Mouse (Mus musculus) cerebellum, adult (tissue): ENCODE measurements around the gene Ash1l.
A peak's percentile ranks its signal among the peaks of the same experiment; 100 is the strongest.
"Not testable (repeated sequence)": the region's sequence is repeated elsewhere in the genome, so short reads cannot be mapped to it uniquely, and the experiment has no call there.

Source experiments
- ATAC-seq: cut with Nextera tagmentation; 2 replicates; pipeline ENCODE4 v1.9.2; 2017; ENCODE audit warnings: mild to moderate bottlenecking, moderate library complexity, mixed read lengths; ENCODE audit not compliant: insufficient number of reproducible peaks, low FRiP score, low TSS enrichment

The Ash1l gene

DNA sequence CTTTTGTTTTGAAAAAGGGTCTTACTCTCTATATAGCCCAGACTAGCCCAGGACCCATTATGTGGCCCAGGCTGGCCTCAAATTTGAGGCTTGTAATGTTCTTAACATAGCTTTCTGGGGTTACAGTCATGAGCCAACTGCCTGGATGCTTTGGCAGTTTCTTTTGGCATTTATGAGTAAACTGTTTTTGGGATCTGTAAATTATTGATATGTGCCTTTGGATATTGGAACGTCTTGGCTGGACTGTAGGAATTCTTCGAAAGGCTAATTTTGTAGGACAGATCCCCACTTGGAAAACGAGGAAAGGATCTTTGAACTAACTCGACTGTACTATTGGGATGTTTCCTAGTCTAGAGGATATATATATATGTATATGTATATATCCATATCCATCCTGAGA is 2.8 kb downstream of the Ash1l start:
- no peak for ATAC-seq

DNA sequence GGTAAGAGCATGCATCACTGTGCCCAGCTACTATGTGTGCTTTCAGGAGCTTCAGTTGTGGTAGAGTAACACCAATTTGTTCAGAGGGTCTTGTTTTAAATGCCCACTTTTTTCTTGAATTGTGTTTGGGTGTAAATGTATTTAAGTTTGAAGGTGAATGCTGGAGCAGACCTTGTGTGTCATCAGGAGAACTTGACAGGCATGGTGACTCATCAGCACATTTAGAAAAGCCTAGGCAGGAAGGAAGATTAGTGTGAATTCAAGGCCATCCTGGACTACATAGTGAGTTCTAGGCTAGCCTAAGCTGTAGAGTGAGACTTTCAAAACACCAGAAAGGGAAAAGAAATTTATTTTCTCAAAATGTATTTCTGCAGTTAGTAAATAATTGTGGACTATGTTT is 3.3 kb downstream of the Ash1l start:
- no peak for ATAC-seq

DNA sequence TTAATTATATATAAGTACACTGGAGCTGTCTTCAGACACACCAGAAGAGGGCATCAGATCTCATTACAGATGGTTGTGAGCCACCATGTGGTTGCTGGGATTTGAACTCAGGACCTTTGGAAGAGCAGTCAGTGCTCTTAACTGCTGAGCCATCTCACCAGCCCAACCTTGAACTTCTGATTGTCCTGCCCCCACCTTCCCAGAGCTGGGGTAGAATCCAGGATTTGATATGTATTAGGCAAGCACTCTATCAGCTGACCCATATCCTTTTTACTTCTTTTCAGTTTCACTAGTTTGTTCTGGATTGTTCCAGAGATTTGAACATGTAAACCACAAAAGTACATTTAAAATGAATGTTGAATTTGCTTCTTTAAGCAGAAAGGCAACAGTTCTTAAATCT is 12.8 kb downstream of the Ash1l start:
- not testable (repeated sequence) for ATAC-seq

DNA sequence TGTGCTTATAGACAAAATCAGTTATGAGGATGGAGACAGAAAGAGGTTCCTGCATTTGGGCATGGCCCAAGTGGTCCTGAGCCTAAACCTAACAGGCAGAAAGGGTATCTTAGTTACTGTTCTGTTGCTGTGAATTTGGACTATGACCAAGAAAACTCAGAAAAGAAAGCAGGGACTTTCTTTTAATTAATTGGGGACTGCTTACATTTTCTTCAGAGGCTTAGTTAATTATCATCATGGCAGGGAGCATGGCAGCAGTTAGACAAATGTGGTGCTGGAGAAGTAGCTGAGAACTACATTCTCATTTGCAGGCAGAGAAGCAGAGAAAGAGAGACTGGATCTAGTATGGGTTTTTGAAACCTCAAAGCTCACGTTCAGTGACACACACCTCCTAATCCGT is 24.6 kb downstream of the Ash1l start:
- ATAC-seq = no peak

DNA sequence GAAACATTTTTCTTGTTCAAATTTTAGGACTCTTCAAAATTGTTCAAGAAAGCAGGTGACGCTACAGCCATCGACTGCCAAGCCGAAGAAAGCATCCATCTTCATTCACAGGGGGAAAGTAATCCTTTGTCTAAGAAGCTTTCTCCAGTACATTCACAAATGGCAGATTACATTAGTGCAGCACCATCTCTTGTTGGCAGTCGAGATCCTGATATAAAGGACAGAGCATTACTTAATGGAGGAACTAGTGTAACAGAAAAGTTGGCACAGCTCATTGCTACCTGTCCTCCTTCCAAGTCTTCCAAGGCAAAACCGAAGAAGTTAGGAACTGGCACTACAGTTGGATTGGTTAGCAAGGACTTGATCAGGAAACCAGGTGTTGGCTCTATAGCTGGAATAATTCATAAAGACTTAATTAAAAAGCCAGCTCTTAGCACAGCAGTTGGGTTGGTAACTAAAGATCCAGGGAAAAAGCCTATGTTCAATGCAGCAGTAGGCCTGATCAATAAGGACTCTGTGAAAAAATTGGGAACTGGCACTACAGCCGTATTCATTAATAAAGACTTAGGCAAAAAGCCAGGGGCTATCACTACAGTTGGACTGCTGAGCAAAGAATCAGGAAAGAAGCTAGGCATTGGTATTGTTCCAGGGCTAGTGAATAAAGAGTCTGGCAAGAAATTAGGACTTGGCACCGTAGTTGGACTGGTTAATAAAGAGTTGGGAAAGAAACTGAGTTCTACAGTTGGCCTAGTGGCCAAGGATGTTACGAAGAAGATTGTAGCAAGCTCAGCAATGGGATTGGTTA is 31.0 kb downstream of the Ash1l start:
- no peak for ATAC-seq

DNA sequence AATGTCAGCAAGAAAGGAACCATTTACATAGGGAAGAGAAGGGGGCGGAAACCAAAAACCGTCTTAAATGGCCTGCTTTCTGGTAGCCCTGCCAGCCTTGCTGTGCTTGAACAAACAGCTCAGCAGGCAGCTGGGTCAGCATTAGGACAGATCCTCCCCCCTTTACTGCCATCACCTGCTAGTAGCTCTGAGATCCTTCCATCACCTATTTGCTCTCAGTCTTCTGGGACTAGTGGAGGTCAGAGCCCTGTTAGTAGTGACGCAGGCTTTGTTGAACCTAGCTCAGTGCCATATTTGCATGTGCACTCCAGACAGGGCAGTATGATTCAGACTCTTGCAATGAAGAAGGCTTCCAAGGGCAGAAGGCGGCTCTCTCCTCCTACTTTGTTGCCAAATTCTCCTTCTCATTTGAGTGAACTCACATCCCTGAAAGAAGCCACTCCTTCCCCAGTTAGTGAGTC is 33.5 kb downstream of the Ash1l start:
- no peak for ATAC-seq

DNA sequence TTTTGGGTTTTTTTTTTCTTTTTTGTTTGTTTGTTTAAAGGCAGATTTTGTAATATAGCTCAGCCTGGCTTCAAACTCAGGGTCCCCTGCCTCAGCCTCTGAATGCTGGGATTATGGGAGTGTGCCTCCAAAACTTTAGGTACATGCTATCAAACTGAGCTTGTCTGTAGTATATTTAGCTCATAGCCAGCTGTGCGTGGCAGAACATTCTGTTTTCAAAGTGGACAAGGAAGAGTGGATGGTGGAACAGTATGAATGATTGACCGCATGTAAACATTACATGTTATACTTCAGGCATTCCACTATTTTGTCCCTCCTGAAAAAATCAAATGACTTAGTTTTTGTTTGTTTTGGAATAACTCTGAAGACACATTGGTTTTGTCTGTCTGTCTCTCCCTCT is 42.4 kb downstream of the Ash1l start:
- no peak for ATAC-seq

DNA sequence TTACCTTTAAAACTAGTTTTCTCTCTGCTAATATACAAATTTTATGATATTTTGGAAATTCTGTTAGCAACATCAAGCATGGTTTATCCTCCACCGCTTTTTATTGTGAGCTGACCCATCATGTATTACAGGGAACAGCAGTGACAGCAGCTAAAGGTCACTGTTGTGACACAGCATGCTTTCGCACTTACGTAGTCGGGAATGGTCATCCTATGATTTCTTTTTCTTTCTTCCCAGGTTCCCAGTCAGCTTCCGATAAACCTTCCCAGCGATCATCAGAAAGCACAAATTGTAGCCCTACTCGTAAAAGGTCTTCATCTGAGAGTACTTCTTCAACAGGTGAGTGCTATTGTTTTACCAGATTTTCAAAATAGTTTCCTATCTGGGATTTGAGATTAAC is 51.1 kb downstream of the Ash1l start:
- no peak for ATAC-seq

DNA sequence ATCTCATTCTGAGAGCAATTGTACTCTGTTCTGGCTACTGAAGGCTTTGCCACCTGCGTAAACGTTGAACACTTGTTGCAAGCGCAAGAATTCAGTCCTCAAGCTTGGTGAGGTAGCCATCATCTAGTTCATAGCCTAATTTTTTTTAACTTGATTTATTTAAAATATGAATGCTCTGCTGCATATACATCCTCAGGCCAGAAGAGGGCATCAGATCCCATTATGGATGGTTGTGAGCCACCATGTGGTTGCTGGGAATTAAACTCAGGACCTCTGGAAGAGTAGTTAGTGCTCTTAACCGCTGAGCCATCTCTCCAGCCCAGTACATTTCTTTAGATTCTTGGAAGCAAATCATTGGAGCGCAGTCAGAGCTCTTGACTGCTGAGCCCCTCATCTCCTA is 80.5 kb downstream of the Ash1l start:
- ATAC-seq = not testable (repeated sequence)

DNA sequence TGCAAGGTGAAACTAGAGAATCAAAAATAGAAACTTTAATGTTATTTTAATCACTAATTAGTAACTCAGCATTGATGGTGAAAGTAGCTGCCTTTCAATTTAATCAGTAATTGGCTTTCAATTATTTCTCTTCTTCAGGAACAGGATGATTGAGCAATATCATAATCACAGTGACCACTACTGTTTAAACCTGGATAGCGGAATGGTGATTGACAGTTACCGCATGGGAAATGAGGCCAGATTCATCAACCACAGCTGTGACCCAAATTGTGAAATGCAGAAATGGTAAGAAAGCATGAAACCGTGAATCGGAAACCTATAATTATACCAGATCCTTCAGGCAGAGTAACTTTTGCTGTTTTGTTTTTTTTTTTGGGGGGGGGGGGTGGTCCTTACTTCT is 92.9 kb downstream of the Ash1l start:
- no peak for ATAC-seq

DNA sequence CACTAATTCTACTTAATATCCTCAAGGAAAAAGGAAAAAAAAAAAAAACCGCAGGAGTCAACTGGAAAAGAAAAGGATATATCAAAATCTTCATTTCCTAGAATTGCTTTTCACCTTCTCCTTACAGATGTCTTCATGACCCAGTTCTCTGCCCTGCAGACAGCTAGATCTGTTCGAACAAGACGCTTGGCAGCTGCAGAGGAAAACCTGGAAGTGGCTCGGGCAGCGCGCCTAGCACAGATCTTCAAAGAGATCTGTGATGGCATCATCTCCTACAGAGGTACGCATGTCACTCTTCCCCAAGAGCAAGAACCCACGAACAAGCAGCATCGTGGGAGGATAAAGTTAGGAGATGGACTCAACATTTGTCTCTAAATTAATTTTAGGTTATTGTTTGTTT is 107.9 kb downstream of the Ash1l start:
- no peak for ATAC-seq

DNA sequence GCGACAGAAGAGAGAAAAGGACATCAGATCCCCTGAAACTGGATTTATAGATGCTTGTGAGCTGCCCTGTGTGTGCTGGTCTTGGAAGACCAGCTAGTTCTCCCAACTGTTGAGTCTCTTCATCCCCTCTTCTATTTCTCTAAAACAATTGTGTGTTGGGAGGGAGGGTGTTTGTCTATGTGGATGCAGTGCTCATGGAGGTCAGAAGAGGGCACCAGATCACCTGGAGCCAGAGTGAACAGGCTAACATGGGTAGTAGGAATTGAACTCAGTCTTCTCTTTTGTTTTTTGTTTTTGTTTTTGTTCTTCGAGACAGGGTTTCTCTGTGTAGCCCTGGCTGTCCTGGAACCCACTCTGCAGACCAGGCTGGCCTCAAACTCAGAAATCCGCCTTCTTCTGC is 108.4 kb downstream of the Ash1l start:
- no peak for ATAC-seq

DNA sequence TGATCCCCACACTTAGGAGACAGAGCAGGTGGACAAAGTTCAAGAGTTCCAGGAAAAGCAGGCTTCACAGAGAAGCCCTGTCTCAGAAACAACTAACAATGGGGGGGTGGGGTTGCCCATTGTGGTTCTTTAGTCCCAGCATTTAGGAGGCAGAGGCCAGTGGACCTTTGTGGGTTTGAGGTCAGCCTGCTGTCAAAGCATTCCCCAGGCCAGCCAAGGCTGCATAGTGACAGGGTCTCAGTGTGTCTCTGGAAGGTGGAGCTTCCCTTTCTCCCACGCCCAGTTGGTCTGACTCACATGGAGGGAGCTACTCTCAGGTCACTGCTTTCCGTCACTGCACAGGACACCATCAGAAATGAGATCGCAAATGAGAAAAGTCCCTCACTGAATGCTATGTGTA is 111.3 kb downstream of the Ash1l start:
- no peak for ATAC-seq

DNA sequence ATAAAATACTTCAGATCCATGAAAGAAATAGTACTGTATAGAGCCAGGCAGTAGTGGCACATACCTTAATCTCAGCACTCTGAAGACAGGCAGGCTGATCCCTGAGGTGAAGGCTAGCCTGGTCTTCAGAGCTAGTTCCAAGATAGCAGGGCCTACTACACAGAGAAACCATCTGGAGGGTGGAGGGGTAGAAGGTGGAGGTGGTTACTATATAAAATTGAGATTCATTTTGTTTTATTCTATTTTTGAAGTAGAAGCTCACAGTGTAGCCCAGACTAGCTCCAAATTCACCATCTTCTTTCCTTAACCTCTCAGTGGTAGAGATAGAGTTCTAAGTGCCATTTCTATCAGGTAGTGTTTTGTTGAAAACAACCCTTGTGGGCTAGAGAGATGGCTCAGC is 116.8 kb downstream of the Ash1l start:
- ATAC-seq = no peak

DNA sequence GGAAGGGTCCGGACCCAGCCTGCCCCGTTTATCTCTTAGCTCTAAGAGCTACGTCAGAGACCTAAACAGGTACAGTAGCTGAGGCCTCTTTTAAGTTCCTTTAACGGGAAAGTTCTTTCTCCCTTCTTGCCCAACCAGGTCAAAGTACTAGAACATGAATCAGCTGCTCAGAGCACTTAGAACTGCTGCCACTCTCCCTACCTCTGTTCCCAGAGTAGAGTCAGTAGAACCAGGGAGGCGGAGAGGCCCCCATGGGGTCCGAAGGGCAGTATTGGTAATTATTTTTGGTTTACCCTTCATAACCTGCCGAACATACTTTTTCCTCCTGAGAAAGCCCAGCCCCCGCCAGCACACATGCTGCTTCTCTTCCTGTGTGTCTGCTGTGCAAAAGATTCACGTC is 127.0 kb downstream of the Ash1l start:
- no peak for ATAC-seq

DNA sequence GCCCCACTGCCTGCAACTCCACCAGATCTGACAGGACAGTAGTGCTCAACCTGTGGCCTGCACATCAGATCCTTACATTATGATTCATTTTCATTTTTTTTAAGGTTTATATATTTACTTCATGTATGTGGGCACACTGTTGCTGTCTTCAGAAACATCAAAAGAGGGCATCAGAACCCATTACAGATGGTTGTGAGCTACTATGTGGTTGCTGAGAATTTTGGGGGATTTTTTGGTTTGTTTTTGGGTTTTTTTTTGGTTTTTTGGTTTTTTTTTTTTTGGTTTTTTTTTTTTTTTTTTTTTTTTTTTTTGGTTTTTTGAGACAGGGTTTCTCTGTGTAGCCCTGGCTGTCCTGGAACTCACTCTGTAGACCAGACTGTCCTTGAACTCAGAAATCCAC is 131.9 kb downstream of the Ash1l start:
- ATAC-seq = not testable (repeated sequence)

DNA sequence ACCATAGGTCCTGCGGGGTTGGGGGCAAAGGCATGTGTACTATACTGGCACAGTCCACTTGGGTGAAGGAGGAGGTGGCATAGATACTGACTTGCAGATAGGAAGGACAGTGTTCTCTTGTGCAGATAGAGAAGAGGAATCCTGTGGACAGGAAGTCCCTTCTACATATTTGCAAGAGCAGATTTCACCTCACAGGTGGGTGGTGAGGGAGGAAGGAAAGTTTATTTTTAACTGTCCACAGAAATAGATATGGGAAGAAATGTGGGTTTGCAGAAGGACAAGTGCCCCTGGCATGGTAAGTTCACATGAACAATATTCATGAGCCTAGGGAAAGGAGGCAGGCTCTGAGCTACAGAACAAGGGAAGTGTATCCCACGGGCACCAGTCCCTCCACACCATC is 133.7 kb downstream of the Ash1l start:
- ATAC-seq = no peak

DNA sequence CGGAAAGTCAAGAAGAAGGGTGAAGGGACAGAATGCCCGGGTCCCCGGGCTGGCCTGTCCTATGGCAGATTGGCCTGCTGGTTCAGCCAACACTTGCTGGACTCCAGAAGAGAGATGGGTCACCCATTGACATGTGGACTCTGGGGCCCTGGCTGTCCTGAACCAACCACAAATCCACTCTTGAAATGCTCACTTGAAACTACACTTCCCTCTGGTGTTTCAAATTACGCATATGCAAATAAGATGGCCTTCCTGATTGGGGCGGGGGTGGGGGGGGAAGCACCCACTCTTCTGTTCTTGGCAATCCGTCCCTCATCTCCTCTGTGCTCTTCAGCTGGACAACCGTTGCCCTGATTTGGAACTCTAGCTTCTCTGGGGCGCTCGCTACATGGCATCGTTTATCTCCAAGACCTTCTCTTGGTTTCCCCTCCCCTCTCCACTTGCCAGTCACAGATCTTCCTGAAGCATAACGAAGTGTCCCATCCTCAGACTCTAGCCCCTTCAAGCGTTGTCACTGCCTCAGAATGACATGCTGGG is 134.3 kb downstream of the Ash1l start:
- ATAC-seq = no peak

DNA sequence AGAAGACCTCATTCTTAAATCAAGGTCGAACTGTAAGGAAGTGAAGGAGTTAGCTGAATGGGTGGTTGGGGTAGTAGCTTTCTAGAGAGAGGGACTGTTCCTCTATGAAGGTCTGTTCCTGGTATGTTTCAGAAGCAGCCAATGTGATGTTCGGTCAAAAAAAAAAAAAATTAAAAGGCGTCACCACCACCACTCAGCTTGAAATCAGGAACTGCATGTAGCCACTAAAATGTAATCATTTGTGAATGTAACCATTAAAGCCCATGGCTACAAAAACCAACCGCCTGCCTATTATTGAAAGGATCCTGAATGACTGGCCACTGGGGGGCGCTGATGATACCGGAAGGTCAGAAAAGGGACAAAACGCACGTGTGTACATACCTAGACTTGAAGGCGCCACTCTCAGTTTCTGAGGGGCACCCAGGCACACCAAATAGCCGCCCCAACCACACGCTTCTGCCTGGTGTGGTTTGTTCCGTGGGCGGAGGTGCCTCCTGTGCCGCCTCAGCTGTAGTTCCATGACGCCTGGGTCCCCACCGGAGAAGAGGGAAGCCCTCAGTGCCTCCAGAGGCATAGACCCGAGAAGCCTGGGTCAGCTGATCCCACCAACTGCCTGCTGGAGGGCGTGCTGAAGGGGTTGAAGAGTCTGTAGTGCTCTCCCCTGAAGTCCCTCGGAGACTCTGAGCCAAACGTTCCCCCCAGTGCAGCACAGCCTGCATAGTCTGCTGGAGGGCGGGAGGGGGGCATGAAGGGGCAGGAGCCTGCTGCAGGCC is 137.1 kb downstream of the Ash1l start:
- no peak for ATAC-seq

DNA sequence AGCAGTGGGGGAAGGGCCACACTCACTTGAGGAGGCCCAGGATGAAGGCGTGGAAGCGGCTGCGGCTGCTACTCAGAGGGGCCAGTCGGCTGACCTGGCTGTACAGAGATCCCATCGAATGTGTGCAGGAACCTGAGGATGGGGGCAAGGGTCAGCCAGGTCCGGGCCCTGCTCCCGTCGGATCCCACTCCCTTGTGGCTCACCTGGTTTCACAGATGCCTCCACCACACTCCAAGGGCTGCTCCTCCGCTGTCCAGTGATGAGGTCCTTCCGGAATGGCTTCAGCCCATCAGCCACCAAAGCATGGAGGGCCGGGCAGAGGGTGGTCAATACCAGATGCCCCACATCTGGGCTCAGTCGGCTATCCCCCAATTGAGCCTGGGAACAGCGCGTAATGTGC is 138.6 kb downstream of the Ash1l start:
- ATAC-seq = no peak

DNA sequence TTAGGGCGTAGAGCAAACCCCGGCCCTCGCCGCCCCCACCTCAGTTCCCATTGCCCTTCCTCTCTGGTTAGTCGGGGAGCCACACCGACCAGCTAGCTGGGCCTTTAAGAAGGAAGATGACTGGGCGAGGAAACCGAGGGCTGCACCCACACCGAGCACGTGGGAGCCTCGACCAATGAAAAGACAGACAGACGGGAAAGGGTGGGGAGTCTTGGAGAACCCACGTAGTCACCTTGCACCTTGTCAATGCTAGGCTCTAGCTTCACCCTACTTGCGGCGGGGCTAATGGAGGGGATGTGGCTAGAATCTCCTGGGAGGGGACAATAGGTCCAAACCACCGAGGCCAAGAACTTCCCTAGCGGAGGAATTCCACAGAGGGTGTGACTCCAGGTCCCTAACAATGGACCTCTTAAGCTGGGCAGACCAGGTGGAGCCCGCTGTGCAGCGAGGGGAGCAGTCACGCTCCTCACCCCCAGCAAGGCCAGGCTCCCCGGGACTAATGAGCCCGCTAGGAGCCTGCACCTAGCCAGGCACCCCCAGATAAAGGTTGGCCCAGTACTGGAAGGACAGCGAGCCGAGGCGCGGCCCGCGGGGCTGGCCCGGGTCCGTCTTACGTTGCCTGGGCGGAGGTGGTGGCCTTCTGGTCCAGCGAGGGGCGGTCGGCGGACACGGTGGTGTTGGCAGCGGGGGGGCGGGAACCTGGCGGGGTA is 139.6 kb downstream of the Ash1l start:
- ATAC-seq = peak; percentile 76
